Mouse (Mus musculus) hindbrain, embryonic 16.5 days (tissue): ENCODE measurements around the gene Arhgap10. TPM values are rescaled to one million over a fixed set of nuclear protein-coding genes. Genes with fewer than 3 reads are reported as not detected.

Experiments
- ATAC-seq: fragments of 200-750 bp; cut with Nextera tagmentation; 2 replicates; pipeline ENCODE4 v1.8.0; 2017; ENCODE audit warnings: moderate TSS enrichment, moderate library complexity
- H3K27ac ChIP-seq: fragments of 300-500 bp; sonication (generic); 2 replicates; pipeline ENCODE4 v1.5.1; 2014; ENCODE audit warnings: low read depth, mild to moderate bottlenecking, control low read depth, low read length, moderate library complexity
- H3K27me3 ChIP-seq: fragments of 300-500 bp; sonication (generic); replicated peaks from 2 replicates; pipeline ENCODE4 v1.6.1; 2014; ENCODE audit warnings: low read length; ENCODE audit not compliant: control insufficient read depth, insufficient read depth
- H3K36me3 ChIP-seq: fragments of 300-500 bp; sonication (generic); 2 replicates; pipeline ENCODE4 v1.6.1; 2014; ENCODE audit warnings: mild to moderate bottlenecking, low read length, moderate library complexity, mixed read lengths; ENCODE audit not compliant: control insufficient read depth, insufficient read depth
- H3K4me1 ChIP-seq: fragments of 300-500 bp; sonication (generic); 2 replicates; pipeline ENCODE4 v1.6.1; 2014; ENCODE audit warnings: low read depth, low read length; ENCODE audit not compliant: control insufficient read depth, insufficient read depth
- H3K4me2 ChIP-seq: fragments of 300-500 bp; sonication (generic); 2 replicates; pipeline ENCODE4 v1.6.1; 2014; ENCODE audit warnings: mild to moderate bottlenecking, low read length, control low read depth, moderate library complexity
- H3K4me3 ChIP-seq: fragments of 300-500 bp; sonication (generic); 2 replicates; pipeline ENCODE4 v1.5.1; 2014; ENCODE audit warnings: mild to moderate bottlenecking, low read length, control low read depth, moderate library complexity
- H3K9ac ChIP-seq: fragments of 300-500 bp; sonication (generic); 2 replicates; pipeline ENCODE4 v1.6.1; 2014; ENCODE audit warnings: low read depth, mild to moderate bottlenecking, control low read depth, low read length, moderate library complexity
- H3K9me3 ChIP-seq: fragments of 300-500 bp; sonication (generic); 2 replicates; pipeline ENCODE4 v1.6.1; 2014; ENCODE audit warnings: mild to moderate bottlenecking, low read length, moderate library complexity; ENCODE audit not compliant: control insufficient read depth
- WGBS: fragments of 180-500 bp; shearing (Covaris S2); extraction: QIAGEN DNeasy Blood & Tissue Kit; methylation state at CpG from one replicate; pipeline ENCODE4 v1.1.7; 2014; 5-methylcytosine and 5-hydroxymethylcytosine counted together
- polyA plus RNA-seq: library from polyadenylated mRNA; unstranded; fragments of >200 nt; fragmentation: Nextera tagmentation; extraction: Ambion mirVana; gene quantifications from 2 replicates; pipeline ENCODE4 v1.2.1, GENCODE M21; 2015

Arhgap10 gene
- polyA plus RNA-seq, 1 experiment from 2014 or later = 5.0 TPM

DNA sequence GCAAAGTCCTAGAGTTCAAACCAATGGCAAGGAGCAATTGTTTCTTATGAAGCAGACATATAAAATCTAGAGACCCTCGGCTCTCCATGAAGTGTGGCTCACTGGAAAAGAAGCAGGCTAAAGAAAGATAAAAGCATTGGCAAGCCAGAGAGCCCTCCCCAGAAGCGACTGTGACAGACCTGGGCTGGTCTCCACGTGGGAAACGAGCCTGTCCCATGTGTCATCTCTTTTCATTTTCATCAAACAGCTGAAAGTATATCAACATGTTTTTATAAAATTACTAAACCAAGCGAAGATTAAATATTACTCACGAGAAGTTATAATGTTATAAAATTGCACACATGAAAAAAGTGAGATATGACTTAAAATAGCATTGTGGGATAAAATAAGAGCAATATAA is 89.7 kb downstream of the Arhgap10 start:
- Histone ChIP-seq H3K4me3 (no peak overlapping the region), H3K9me3 (no peaks in the 10 kb centered on the region), H3K27me3 (no peaks in the 10 kb centered on the region), H3K27ac (no peak overlapping the region), H3K4me2 (no peak overlapping the region), H3K9ac (no peak overlapping the region), H3K36me3 (no peaks in the 10 kb centered on the region), H3K4me1 (0 out of 2 replicates have a peak, but pooled peaks cover 2% of the 10 kb centered on the region)
- no peak for ATAC-seq
- 76% methylated on average over 6 of the region's 6 CpGs for WGBS

GRCm38 (mm10) chr8:77427438-77427837 is 90.3 kb downstream of the Arhgap10 start:
- H3K9ac ChIP-seq = no peak overlapping the region
- no peak overlapping the region for H3K4me3 ChIP-seq
- H3K4me1 ChIP-seq = 0 out of 2 replicates have a peak, but pooled peaks cover 1% of the 10 kb centered on the region
- H3K27ac ChIP-seq = no peak overlapping the region
- no peak overlapping the region for H3K4me2 ChIP-seq
- no peaks in the 10 kb centered on the region for H3K9me3 ChIP-seq
- H3K27me3 ChIP-seq = no peaks in the 10 kb centered on the region
- ATAC-seq = no peak
- no peaks in the 10 kb centered on the region for H3K36me3 ChIP-seq
- 76% methylated on average over 9 of the region's 9 CpGs for WGBS

- H3K4me2 ChIP-seq = no peak overlapping the region
- no peak overlapping the region for H3K4me3 ChIP-seq
- H3K27me3 ChIP-seq = no peaks in the 10 kb centered on the region
- H3K27ac ChIP-seq = no peak overlapping the region
- no peak for ATAC-seq
- no peaks in the 10 kb centered on the region for H3K36me3 ChIP-seq
- H3K9ac ChIP-seq = no peak overlapping the region
- no peaks in the 10 kb centered on the region for H3K9me3 ChIP-seq
- no peaks in the 10 kb centered on the region for H3K4me1 ChIP-seq
- 76% methylated on average over 4 of the region's 6 CpGs for WGBS
Measured at GRCm38 (mm10) chr8:77423850-77424249, 93.9 kb downstream of the Arhgap10 start.

GRCm38 (mm10) chr8:77422632-77423252 is 95.0 kb downstream of the Arhgap10 start:
- Histone ChIP-seq H3K27ac (no peak overlapping the region), H3K4me1 (no peaks in the 10 kb centered on the region), H3K9me3 (no peaks in the 10 kb centered on the region), H3K36me3 (no peaks in the 10 kb centered on the region), H3K4me3 (no peak overlapping the region), H3K9ac (no peak overlapping the region), H3K27me3 (no peaks in the 10 kb centered on the region), H3K4me2 (no peak overlapping the region)
- no peak for ATAC-seq
- 90% methylated on average over 15 of the region's 15 CpGs for WGBS

DNA sequence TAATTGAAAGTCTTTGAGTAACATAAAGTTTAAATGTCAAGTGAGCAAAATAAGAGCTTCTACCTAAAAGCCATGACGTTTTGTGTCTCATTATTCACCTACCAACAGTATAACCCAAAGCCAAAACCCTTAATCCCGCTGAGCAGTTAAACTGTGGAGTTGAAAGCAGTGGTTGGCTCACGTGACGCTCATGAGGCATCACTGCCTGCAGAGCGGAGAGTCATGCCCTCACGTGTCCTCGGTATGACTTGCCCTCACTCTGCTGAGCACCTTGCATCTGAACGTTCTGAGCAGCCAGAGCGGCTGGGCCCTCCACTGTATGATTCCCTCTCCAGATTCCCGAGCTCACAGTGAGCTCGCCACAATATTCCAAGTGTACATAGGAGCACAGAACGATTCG is 96.2 kb downstream of the Arhgap10 start:
- no peak for ATAC-seq
- H3K4me1 ChIP-seq = no peaks in the 10 kb centered on the region
- WGBS = 91% methylated on average over 13 of the region's 13 CpGs

DNA sequence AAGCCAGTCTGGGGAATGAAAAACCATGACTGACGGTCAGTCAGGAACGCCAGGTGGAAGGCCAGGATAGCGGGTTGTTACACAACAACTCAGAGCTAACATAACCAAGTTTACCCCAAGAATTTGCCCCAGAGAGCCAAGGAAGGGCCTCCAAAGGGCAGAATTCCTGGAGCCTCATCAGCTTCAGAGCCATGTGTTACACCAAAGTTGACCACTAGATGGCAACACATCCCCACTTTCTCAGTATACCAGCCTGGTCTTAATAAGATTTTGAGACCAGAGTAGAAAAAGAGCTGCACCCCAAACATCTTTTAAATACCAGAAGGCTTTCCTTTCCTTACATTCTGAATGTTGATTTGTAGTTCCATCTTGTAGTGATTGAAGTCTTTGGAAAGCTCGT is 98.0 kb downstream of the Arhgap10 start:
- WGBS = 40% methylated on average over 4 of the region's 4 CpGs
- no peak overlapping the region for H3K4me2 ChIP-seq
- no peak overlapping the region for H3K9ac ChIP-seq
- no peaks in the 10 kb centered on the region for H3K4me1 ChIP-seq
- no peaks in the 10 kb centered on the region for H3K36me3 ChIP-seq
- H3K9me3 ChIP-seq = no peaks in the 10 kb centered on the region
- no peaks in the 10 kb centered on the region for H3K27me3 ChIP-seq
- no peak overlapping the region for H3K4me3 ChIP-seq
- ATAC-seq = peak; percentile 86
- no peak overlapping the region for H3K27ac ChIP-seq

More for the DNA sequence above, 96.2 kb downstream of the Arhgap10 start:
- Histone ChIP-seq H3K9me3 (no peaks in the 10 kb centered on the region), H3K27me3 (no peaks in the 10 kb centered on the region), H3K4me3 (no peak overlapping the region), H3K4me2 (no peak overlapping the region), H3K36me3 (no peaks in the 10 kb centered on the region), H3K9ac (no peak overlapping the region), H3K27ac (no peak overlapping the region)

DNA sequence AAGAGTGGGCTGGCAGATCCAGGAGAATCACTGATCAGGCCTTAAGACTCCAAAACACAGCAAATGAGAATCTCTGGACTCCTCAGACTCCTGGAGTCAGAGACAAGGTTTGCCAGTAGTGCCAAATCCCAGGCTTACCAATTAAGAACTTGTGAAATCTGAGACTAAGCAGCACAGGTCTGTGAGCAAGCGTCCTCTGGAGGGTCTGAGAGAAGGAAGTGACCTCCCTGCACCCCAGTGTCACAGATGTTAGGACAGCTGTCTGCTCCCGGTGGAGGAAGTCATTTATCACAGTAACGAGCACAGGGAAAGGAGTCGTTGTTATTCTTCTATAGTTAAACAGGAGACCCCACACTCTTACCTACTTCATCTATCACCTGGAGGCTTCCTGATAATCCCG is 101.0 kb downstream of the Arhgap10 start:
- 31% methylated on average over 5 of the region's 5 CpGs for whole genome bisulfite sequencing
- H3K4me3 ChIP-seq = no peak overlapping the region

DNA sequence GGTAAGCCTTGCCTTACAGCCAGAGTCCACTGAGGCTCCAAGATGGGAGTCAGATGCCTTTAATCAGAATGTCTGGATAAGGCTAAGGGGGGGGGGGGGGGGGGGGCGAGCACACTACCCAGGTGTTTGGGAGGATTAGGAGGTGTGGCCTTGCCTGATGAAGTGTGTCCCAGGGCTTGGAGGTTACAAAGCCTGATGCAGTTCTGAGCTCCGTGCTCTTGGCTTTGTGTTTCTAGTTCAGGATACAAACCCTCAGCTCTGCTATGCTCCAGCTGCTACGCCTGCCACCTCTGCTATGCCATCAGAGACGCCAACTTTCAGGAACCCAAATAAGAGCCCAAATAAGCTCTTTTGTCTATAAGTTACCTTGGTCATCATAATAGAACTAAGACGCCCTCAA is 101.7 kb downstream of the Arhgap10 start:
- Histone ChIP-seq H3K27ac (no peak overlapping the region), H3K36me3 (no peaks in the 10 kb centered on the region), H3K9ac (no peak overlapping the region), H3K27me3 (no peaks in the 10 kb centered on the region), H3K9me3 (no peaks in the 10 kb centered on the region), H3K4me2 (no peak overlapping the region), H3K4me1 (no peaks in the 10 kb centered on the region), H3K4me3 (no peak overlapping the region)
- WGBS = 71% methylated on average over 4 of the region's 5 CpGs
- ATAC-seq = no peak

More for the DNA sequence above, 101.0 kb downstream of the Arhgap10 start:
- H3K9ac ChIP-seq = no peak overlapping the region
- no peak overlapping the region for H3K4me2 ChIP-seq
- no peaks in the 10 kb centered on the region for H3K36me3 ChIP-seq
- H3K4me1 ChIP-seq = no peaks in the 10 kb centered on the region
- ATAC-seq = no peak
- no peaks in the 10 kb centered on the region for H3K27me3 ChIP-seq
- no peaks in the 10 kb centered on the region for H3K9me3 ChIP-seq
- H3K27ac ChIP-seq = no peak overlapping the region

- H3K9me3 ChIP-seq = no peaks in the 10 kb centered on the region
- 97% methylated on average over 15 of the region's 15 CpGs for WGBS
- no peak overlapping the region for H3K9ac ChIP-seq
- H3K4me3 ChIP-seq = no peak overlapping the region
- H3K27me3 ChIP-seq = no peaks in the 10 kb centered on the region
- H3K36me3 ChIP-seq = no peaks in the 10 kb centered on the region
- H3K27ac ChIP-seq = no peak overlapping the region
- H3K4me1 ChIP-seq = no peaks in the 10 kb centered on the region
- H3K4me2 ChIP-seq = no peak overlapping the region
- ATAC-seq = no peak
Measured at GRCm38 (mm10) chr8:77411262-77411661, 106.5 kb downstream of the Arhgap10 start.
